Mouse (Mus musculus) bone marrow, adult 2 months (tissue): ENCODE results near the gene Strap. TPM values are rescaled to one million over a fixed set of nuclear protein-coding genes. Genes with fewer than 3 reads are reported as not detected.
A peak's percentile ranks its signal among the peaks of the same experiment; 100 is the strongest.
"Not testable (repeated sequence)": the region's sequence is repeated elsewhere in the genome, so short reads cannot be mapped to it uniquely, and the experiment has no call there.

Source experiments
- H3K27ac ChIP-seq: fragments of 200-500 bp; 2 replicates; pipeline ENCODE4 v1.5.1; 2012; ENCODE audit warnings: low read depth, mild to moderate bottlenecking, control low read depth, inconsistent platforms, low read length; ENCODE audit not compliant: control insufficient read depth, poor library complexity, insufficient read depth
- H3K4me1 ChIP-seq: fragments of 200-500 bp; 2 replicates; pipeline ENCODE4 v1.6.1; 2011; ENCODE audit warnings: low read length; ENCODE audit not compliant: control insufficient read depth, insufficient read depth
- H3K4me3 ChIP-seq: fragments of 200-500 bp; replicated peaks from 2 replicates; pipeline ENCODE3; 2011; ENCODE audit warnings: mild to moderate bottlenecking, low read depth, low read length, control low read depth; ENCODE audit not compliant: control insufficient read depth
- CTCF ChIP-seq: fragments of 200-500 bp; IDR thresholded peaks from 2 replicates; pipeline ENCODE4 v1.5.1; 2011; ENCODE audit warnings: low read length, control low read depth; ENCODE audit not compliant: control insufficient read depth, insufficient read depth
- POLR2A ChIP-seq: fragments of 200-500 bp; IDR thresholded peaks from 2 replicates; pipeline ENCODE4 v1.6.1; 2011; ENCODE audit warnings: low read depth, mild to moderate bottlenecking, control low read depth, low read length, borderline replicate concordance; ENCODE audit not compliant: control insufficient read depth
- WGBS: fragments of 180-500 bp; shearing (Covaris S2); methylation state at CpG from one replicate; pipeline ENCODE4 v1.1.7; 2018; 5-methylcytosine and 5-hydroxymethylcytosine counted together
- polyA plus RNA-seq: library from polyadenylated mRNA; stranded (reverse); fragments of >200 nt; gene quantifications from 2 replicates; pipeline ENCODE4 v1.2.4, GENCODE M21; 2011; ENCODE audit warnings: low replicate concordance; ENCODE audit not compliant: missing spikeins, insufficient read depth, insufficient read length

Gene Strap
- polyA plus RNA-seq, 1 experiment = 43.6 TPM

DNA sequence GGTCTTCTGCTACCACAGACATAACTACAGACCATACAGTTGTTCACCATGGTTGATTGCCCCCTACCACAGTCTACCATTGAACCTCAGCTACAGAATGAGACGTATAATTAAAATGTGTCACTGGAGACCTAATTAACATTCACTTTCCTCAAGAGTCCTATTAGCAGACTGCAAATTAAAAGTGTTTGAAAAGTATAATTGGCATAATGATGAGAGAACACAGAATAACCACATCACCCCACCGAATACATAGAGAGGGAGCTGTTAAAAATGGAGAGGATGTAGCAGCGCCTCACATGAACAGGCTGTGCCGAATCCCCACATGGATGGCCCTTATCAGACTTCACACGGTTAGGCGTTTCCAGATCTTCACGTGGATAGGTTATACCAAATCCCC, 35.4 kb upstream of the Strap start:
- Histone ChIP-seq H3K4me1 (peaks cover 10% of the 10 kb centered on the region; the same call in 1 of the 2 replicates), H3K4me3 (no peak overlapping the region), H3K27ac (no peak overlapping the region)
- WGBS = 82% methylated on average over 7 of the region's 7 CpGs
- TF ChIP-seq CTCF (no peak), POLR2A (no peak)

DNA sequence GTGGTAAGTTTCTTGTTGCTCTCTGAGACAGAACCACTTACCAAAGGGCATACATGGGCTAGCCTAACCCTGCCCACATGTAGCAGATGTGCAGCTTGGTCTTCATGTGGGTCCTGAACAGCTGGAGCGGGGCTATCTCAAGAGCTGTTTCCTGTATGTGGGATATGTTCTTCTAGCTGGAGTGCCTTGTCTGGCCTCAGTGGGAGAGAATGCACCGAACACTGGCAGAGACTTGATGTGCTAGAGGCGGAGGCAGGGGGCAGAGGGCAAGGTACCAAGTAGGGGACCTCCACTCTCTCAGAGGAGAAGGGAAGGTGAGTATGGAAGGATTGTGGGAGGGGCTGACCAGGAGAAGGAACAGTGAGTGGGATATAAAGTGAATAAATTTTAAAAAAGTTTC, 32.7 kb upstream of the Strap start:
- H3K4me1 ChIP-seq = peaks cover 3% of the 10 kb centered on the region; the same call in 1 of the 2 replicates
- no peak overlapping the region for H3K27ac ChIP-seq
- 78% methylated on average over 3 of the region's 3 CpGs for WGBS
- H3K4me3 ChIP-seq = no peak overlapping the region
- no peak for TF ChIP-seq CTCF

DNA sequence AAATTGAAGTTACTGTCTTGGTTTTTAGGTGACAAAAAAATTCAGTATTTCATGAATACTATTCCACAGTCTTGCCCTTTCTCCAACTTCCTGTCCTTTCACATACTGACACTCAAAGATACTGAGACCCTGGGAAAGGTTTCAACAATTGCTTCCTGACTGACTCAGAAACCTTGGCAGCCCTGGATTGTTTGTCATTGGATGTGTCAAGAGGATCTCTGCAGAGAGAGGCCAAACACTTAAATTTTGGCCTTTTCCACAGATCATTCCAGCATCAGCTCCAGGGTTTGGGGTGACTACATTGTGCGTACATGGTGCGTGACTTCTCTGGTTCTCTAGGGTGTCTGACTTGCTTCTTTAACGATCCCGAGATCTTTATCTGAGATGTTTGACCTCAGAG, 32.0 kb upstream of the Strap start:
- Histone ChIP-seq H3K27ac (no peak overlapping the region), H3K4me1 (peaks cover 3% of the 10 kb centered on the region; the same call in 1 of the 2 replicates), H3K4me3 (no peak overlapping the region)
- TF ChIP-seq POLR2A (no peak), CTCF (no peak)
- 74% methylated on average over 4 of the region's 4 CpGs for WGBS

DNA sequence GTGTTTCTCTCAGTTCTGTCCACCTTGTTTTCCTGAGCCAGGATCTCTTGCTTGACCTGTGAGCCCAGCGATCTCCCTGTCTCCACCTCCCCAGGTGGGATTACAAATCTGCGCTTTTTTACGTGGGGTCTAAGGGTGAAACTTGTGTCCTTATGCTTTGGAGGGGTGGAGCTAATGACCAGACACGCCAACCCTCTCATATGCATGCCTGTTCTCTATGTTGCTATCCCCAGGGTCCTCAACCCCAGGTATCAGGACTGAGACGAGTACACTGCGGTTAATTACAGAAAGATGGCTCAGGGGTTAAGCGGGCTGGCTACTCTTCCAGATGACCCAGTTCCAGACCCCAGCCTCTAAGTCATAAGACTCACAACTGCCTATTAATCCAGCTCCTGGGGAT, 31.4 kb upstream of the Strap start:
- TF ChIP-seq POLR2A = no peak
- TF ChIP-seq CTCF = no peak
- 87% methylated on average over 7 of the region's 7 CpGs for WGBS
- H3K4me1 ChIP-seq = peaks cover 3% of the 10 kb centered on the region; the same call in 1 of the 2 replicates
- no peak overlapping the region for H3K4me3 ChIP-seq
- H3K27ac ChIP-seq = no peak overlapping the region

DNA sequence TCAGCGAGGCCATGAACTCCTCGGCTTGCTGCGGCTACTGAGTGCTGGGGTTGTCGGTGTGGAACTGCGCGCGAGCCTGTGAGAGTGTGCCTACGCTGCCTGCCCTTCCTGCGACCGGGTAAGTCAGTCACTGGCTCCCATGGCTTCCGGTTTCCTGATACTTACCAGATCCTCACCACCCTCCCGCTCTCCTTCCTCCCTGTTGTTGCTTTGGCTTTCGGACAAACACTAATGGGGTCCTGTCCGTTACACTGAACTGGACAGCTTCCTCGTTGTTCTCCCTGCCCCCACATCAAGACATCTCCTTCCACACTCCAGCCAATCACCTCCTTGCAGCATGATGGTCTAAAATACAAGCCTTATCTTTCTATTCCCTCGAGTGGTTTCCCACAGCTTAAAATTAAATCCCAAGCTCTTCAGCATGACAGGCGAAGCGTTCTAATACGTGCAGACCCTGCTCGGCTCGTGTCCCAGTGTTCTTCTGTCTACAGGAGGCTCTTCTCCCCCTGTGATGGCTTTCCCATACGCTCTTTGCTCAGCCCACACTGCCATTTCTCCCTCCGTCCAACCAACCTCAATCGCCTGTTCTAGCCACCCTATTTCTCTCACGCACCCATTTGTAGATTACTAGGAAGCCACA, 30.5 kb upstream of the Strap start:
- peaks cover 3% of the 10 kb centered on the region; the same call in 1 of the 2 replicates for H3K4me1 ChIP-seq
- TF ChIP-seq POLR2A = no peak
- H3K27ac ChIP-seq = peak overlapping the region; percentile 26; the same call in 1 of the 2 replicates
- 34% methylated on average over 25 of the region's 25 CpGs for WGBS
- no peak overlapping the region for H3K4me3 ChIP-seq

DNA sequence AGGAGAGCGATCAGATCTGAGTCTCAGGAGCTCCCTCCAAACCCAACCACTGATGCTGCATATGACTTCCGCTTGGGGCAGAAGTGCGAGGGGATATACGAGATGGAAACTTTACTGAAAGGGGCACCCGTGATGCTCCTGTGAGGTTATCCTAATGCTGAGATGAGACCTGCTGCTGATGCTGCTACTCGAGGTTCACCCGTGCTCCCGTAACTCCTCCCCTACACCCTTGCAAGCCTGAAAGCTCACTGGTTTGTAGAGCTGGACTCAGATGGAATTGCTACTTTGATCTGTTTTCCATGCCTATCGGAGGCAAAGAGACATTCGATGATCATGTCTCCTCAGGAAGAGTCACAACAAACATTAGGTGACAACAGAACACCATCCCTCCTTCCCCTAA, 28.7 kb upstream of the Strap start:
- WGBS = 83% methylated on average over 10 of the region's 10 CpGs
- H3K4me1 ChIP-seq = peaks cover 3% of the 10 kb centered on the region; the same call in 1 of the 2 replicates
- no peak overlapping the region for H3K27ac ChIP-seq
- no peak for TF ChIP-seq POLR2A
- no peak for TF ChIP-seq CTCF
- H3K4me3 ChIP-seq = no peak overlapping the region

DNA sequence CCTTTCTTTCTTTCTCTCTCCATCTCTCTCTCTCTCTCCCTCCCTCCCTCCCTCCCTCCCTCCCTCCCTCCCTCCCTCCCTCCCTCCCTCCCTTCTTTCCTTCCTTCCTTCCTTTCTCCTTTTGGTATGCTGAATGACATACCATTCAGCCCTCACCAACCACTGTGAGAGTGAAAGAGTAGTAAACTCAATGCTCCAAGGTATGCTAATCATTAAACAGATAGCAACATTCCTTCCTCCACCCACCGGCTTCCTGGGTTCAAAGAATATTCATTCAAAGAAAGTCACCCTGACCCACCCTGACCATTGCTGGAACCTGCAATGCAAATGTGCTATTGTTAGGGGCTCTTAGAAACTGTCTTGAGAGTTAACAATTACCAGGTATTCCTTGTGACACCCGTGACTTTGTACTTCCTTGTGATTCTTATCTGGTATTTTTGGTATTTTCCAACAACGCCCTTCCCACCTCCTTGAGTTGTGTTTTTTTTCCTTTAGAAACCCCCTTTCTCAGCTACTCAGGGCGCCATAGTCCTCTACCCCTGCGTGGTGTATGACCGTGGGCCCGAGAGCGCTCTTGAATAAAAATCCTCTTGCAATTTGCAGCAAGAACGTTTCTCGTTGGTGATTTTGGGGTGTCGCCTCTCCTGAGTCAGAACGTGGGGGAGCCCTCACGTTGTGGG, 26.0 kb upstream of the Strap start:
- H3K27ac ChIP-seq, H3K4me1 ChIP-seq, H3K4me3 ChIP-seq: not testable (repeated sequence)
- 86% methylated on average over 13 of the region's 13 CpGs for WGBS

DNA sequence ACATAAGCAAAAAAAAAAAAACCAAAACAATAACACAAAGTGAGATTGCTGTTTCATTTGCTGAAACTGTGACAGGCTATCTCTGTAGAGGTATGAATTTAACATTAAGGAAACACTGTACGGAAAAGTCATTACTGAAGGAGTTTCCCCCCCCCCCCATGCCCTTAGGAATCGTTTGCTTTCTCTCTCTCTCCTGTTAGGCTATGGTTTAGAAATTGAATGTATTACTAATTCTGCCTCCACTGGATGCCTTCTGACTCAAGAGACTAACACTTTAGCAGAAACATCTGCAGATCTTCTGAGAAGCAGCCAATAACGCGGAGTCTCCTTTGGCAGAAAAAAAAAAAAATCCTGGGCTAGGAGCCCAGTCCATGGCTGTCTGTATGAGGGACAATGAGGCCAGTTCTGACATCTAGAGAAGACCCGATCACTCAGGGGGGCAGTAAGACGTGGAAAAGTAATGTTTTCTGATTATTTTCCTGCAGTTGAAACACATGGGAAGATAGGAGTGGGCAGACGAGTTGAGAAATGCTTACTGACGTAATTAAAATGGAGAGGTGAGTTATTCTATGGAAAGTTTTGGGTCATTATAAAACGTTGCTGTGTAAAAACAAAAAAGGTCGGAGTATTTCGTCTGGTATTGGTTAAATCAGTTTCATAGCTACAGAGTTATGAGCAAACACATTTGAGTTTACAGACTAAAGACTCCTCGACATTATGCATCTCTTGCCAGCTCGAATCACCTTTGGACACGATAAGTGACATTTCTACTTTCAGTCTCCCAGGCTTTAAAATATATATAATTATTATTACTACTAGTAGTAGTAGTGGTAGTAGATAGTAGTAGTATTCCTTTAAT, 24.5 kb upstream of the Strap start:
- Histone ChIP-seq H3K27ac (no peak overlapping the region), H3K4me3 (no peak overlapping the region), H3K4me1 (no peaks in the 10 kb centered on the region)
- WGBS = 81% methylated on average over 14 of the region's 14 CpGs
- TF ChIP-seq POLR2A (no peak), CTCF (no peak)
